Comparison of ENCODE assay signal across 8 mouse cellular contexts in genomic region chr4:137913321-137914057, GRCm38 (mm10). TPM values are rescaled to one million over a fixed set of nuclear protein-coding genes. Genes with fewer than 3 reads are reported as not detected.
DNase-seq lines count a peak whose midpoint lies in the region; ATAC-seq and TF ChIP-seq lines count a peak whose summit lies in the region.

No protein-coding gene starts in this region.

- DNase-seq in cerebellum, postnatal 10 days: peak; percentile 70 to 72
- no peak for DNase-seq in cerebellum, adult 9-10 months
- DNase-seq in embryo, embryonic 11 days: peak; percentile 90
- DNase-seq in liver, embryonic 14.5 days (ENCODE audit: low read depth in 3 of 3, low spot score in 3 of 3): peak; percentile 50 to 58 (median 51)
- peak; percentile 59 for DNase-seq in naive thymus-derived CD4-positive, alpha-beta T cell, adult 2 months (ENCODE audit: low read depth)
- DNase-seq in stomach, postnatal 0 days (ENCODE audit: low spot score): peak; percentile 90

- H3K4me3 ChIP-seq in intestine, embryonic 15.5 days (replicated peaks): peak overlapping the region; percentile 49
- peak overlapping the region; percentile 32 to 44 for H3K4me3 ChIP-seq in liver, embryonic 14.5 days (ENCODE audit: insufficient read depth in 1 of 2, low read depth in 2 of 2, low read length in 2 of 2)
- peak overlapping the region; percentile 46 for H3K4me3 ChIP-seq in stomach, postnatal 0 days (ENCODE audit: low read depth, low read length)

- no peak for TF ChIP-seq EP300 in liver, embryonic 14.5 days (IDR thresholded peaks at IDR 0.05; ENCODE audit: low read depth)
- TF ChIP-seq EP300 in stomach, postnatal 0 days (optimal IDR thresholded peaks at IDR 0.05): no peak

- peaks cover 43% of the 10 kb centered on the region for H3K4me1 ChIP-seq in intestine, embryonic 15.5 days (replicated peaks)
- H3K4me1 ChIP-seq in liver, embryonic 14.5 days (replicated peaks; ENCODE audit: control insufficient read depth in 2 of 2, insufficient read depth in 2 of 2, low read length in 1 of 2): peaks cover 4 to 5% of the 10 kb centered on the region in 2 experiments
- peaks cover 12% of the 10 kb centered on the region; the same call in 1 of the 2 replicates for H3K4me1 ChIP-seq in stomach, postnatal 0 days (replicated peaks; ENCODE audit: control insufficient read depth, insufficient read depth)

- H3K9ac ChIP-seq in intestine, embryonic 15.5 days: peak overlapping the region; percentile 49
- H3K9ac ChIP-seq in liver, embryonic 14.5 days (replicated peaks): no peak overlapping the region
- H3K9ac ChIP-seq in stomach, postnatal 0 days (ENCODE audit: low read length): peak overlapping the region; percentile 47

- no peaks in the 10 kb centered on the region for H3K36me3 ChIP-seq in intestine, embryonic 15.5 days
- no peaks in the 10 kb centered on the region for H3K36me3 ChIP-seq in liver, embryonic 14.5 days (replicated peaks; ENCODE audit: control insufficient read depth, insufficient read depth, low read depth)
- no peaks in the 10 kb centered on the region for H3K36me3 ChIP-seq in stomach, postnatal 0 days (ENCODE audit: control insufficient read depth, insufficient read depth, low read length)

- WGBS in intestine, embryonic 15.5 days: 2% methylated on average over 54 of the region's 54 CpGs
- WGBS in liver, embryonic 14.5 days (ENCODE audit: insufficient replicate concordance): 2% methylated on average over 54 of the region's 54 CpGs
- 4% methylated on average over 46 of the region's 54 CpGs for WGBS in stomach, postnatal 0 days

- H3K4me2 ChIP-seq in intestine, embryonic 15.5 days (replicated peaks): peak overlapping the region; percentile 98
- peak overlapping the region; percentile 58 for H3K4me2 ChIP-seq in liver, embryonic 14.5 days (ENCODE audit: low read depth)
- peak overlapping the region; percentile 84 for H3K4me2 ChIP-seq in stomach, postnatal 0 days (replicated peaks; ENCODE audit: low read depth)

- ATAC-seq in granulocyte monocyte progenitor cell, adult 5-6 weeks (replicated peaks; ENCODE audit: poor library complexity, severe bottlenecking): peak; percentile 74
- ATAC-seq in intestine, embryonic 15.5 days: peak; percentile 87
- ATAC-seq in liver, embryonic 14.5 days (ENCODE audit: insufficient read depth): peak; percentile 92
- ATAC-seq in stomach, postnatal 0 days (ENCODE audit: low FRiP score, low TSS enrichment): peak; percentile 86

- no peaks in the 10 kb centered on the region for H3K27me3 ChIP-seq in intestine, embryonic 15.5 days (replicated peaks)
- no peaks in the 10 kb centered on the region for H3K27me3 ChIP-seq in liver, embryonic 14.5 days (ENCODE audit: control insufficient read depth, insufficient read depth, low read length)
- no peaks in the 10 kb centered on the region for H3K27me3 ChIP-seq in stomach, postnatal 0 days (ENCODE audit: control insufficient read depth, insufficient read depth, low read length)

- no peaks in the 10 kb centered on the region for H3K9me3 ChIP-seq in intestine, embryonic 15.5 days
- H3K9me3 ChIP-seq in liver, embryonic 14.5 days (ENCODE audit: control insufficient read depth, low read length): no peaks in the 10 kb centered on the region
- no peaks in the 10 kb centered on the region for H3K9me3 ChIP-seq in stomach, postnatal 0 days (ENCODE audit: control insufficient read depth, low read length)

- H3K27ac ChIP-seq in intestine, embryonic 15.5 days: peak overlapping the region; percentile 19; the same call in 1 of the 2 replicates
- no peak overlapping the region for H3K27ac ChIP-seq in liver, embryonic 14.5 days
- peak overlapping the region; percentile 8; the same call in 1 of the 2 replicates for H3K27ac ChIP-seq in stomach, postnatal 0 days (replicated peaks)

- TF ChIP-seq CTCF in liver, embryonic 14.5 days (IDR thresholded peaks at IDR 0.05; ENCODE audit: low read depth): no peak
- no peak for TF ChIP-seq CTCF in stomach, postnatal 0 days (IDR thresholded peaks at IDR 0.05; ENCODE audit: low read depth)

RNA-seq across cellular contexts. Expression of gene Ece1, which starts 51.5 kb away (rescaled TPM):
- total RNA-seq in granulocyte monocyte progenitor cell, adult 5-6 weeks (2014; fragmentation: Nextera tagmentation): 8.4 and 12.3 TPM in 2 replicates
- 3.7 and 4.8 TPM in 2 replicates for total RNA-seq in granulocyte monocyte progenitor cell, adult 5-6 weeks (2017)
- polyA plus RNA-seq in intestine, embryonic 15.5 days (2015; fragmentation: Nextera tagmentation; extraction: Ambion mirVana): 56.0 and 60.1 TPM in 2 replicates
- polyA plus RNA-seq in liver, embryonic 14.5 days (2012; rRNA removed): 5.1 and 11.4 TPM in 2 replicates
- polyA plus RNA-seq in liver, embryonic 14.5 days (2014; fragmentation: Nextera tagmentation; extraction: Ambion mirVana): 15.9 and 17.6 TPM in 2 replicates
- polyA plus RNA-seq in stomach, postnatal 0 days (2015; fragmentation: Nextera tagmentation; extraction: Ambion mirVana): 22.9 and 29.8 TPM in 2 replicates
